Mouse (Mus musculus) midbrain, postnatal 0 days (tissue): ENCODE results near the gene Ugt1a6b. TPM values are rescaled to one million over a fixed set of nuclear protein-coding genes. Genes with fewer than 3 reads are reported as not detected.

ENCODE experiments used
- ATAC-seq: fragments of 200-750 bp; cut with Nextera tagmentation; 2 replicates; pipeline ENCODE4 v1.8.0; 2017; ENCODE audit warnings: moderate number of reproducible peaks, mild to moderate bottlenecking, moderate TSS enrichment, moderate library complexity; ENCODE audit not compliant: low FRiP score
- DNase-seq: peaks from one replicate; pipeline ENCODE4 v3.0.0-alpha.2; 2015; ENCODE audit warnings: low spot score
- H3K27ac ChIP-seq: fragments of 300-500 bp; sonication (generic); 2 replicates; pipeline ENCODE4 v1.5.1; 2014; ENCODE audit warnings: low read depth, mild to moderate bottlenecking, low read length, mixed read lengths
- H3K27me3 ChIP-seq: fragments of 300-500 bp; sonication (generic); 2 replicates; pipeline ENCODE4 v1.6.1; 2014; ENCODE audit warnings: low read length, control low read depth, mixed read lengths; ENCODE audit not compliant: insufficient read depth
- H3K36me3 ChIP-seq: fragments of 300-500 bp; sonication (generic); 2 replicates; pipeline ENCODE4 v1.6.1; 2014; ENCODE audit warnings: low read length, control low read depth, mixed read lengths; ENCODE audit not compliant: insufficient read depth
- H3K4me1 ChIP-seq: fragments of 300-500 bp; sonication (generic); 2 replicates; pipeline ENCODE4 v1.6.1; 2014; ENCODE audit warnings: mild to moderate bottlenecking, control low read depth, antibody characterized with exemption, low read length, mixed read lengths; ENCODE audit not compliant: insufficient read depth
- H3K4me2 ChIP-seq: fragments of 300-500 bp; sonication (generic); 2 replicates; pipeline ENCODE4 v1.6.1; 2014; ENCODE audit warnings: low read depth, mild to moderate bottlenecking, low read length, mixed read lengths; ENCODE audit not compliant: poor library complexity, severe bottlenecking
- H3K4me3 ChIP-seq: fragments of 300-500 bp; sonication (generic); 2 replicates; pipeline ENCODE4 v1.5.1; 2014; ENCODE audit warnings: low read depth, mild to moderate bottlenecking, low read length, moderate library complexity
- H3K9ac ChIP-seq: fragments of 300-500 bp; sonication (generic); replicated peaks from 2 replicates; pipeline ENCODE4 v1.6.1; 2014; ENCODE audit warnings: mild to moderate bottlenecking, low read length, moderate library complexity, mixed read lengths; ENCODE audit not compliant: poor library complexity, severe bottlenecking
- H3K9me3 ChIP-seq: fragments of 300-500 bp; sonication (generic); 2 replicates; pipeline ENCODE4 v1.6.1; 2016; ENCODE audit warnings: low read length, control low read depth
- CTCF ChIP-seq: IDR thresholded peaks from 2 replicates; pipeline ENCODE4 v1.5.1; 2016; ENCODE audit warnings: antibody characterized with exemption, mild to moderate bottlenecking
- WGBS: fragments of 180-500 bp; shearing (Covaris S2); extraction: QIAGEN DNeasy Blood & Tissue Kit; methylation state at CpG from one replicate; pipeline ENCODE4 v1.1.7; 2014; 5-methylcytosine and 5-hydroxymethylcytosine counted together
- polyA plus RNA-seq: library from polyadenylated mRNA; unstranded; fragments of >200 nt; fragmentation: Nextera tagmentation; extraction: Ambion mirVana; gene quantifications from 2 replicates; pipeline ENCODE4 v1.2.1, GENCODE M21; 2015
- total RNA-seq: library from RNA; depleted of rRNA; stranded (reverse); fragments of >200 nt; gene quantifications from 2 replicates; pipeline ENCODE4 v1.2.3, GENCODE M21; 2014

The Ugt1a6b gene
- total and polyA plus RNA-seq, 2 experiments from 2014 or later, result 1.9 TPM; not detected in 1

GRCm38 (mm10) chr1:88213061-88213460 lies 110.0 kb downstream of the Ugt1a6b start:
- whole genome bisulfite sequencing, result 78% methylated on average over 1 of the region's 1 CpGs
- Histone ChIP-seq H3K4me2 (no peak overlapping the region), H3K27me3 (no peaks in the 10 kb centered on the region), H3K4me1 (no peaks in the 10 kb centered on the region), H3K27ac (no peak overlapping the region), H3K9ac (no peak overlapping the region), H3K4me3 (no peak overlapping the region), H3K36me3 (no peaks in the 10 kb centered on the region), H3K9me3 (peaks cover 51% of the 10 kb centered on the region)
- DNase-seq, result peak; percentile 2
- no peak for ATAC-seq
- no peak for TF ChIP-seq CTCF

- Histone ChIP-seq H3K4me1 (no peaks in the 10 kb centered on the region), H3K27me3 (no peaks in the 10 kb centered on the region), H3K4me3 (no peak overlapping the region), H3K9ac (no peak overlapping the region), H3K9me3 (peaks cover 51% of the 10 kb centered on the region), H3K27ac (no peak overlapping the region), H3K4me2 (no peak overlapping the region), H3K36me3 (no peaks in the 10 kb centered on the region)
- TF ChIP-seq CTCF, result no peak
- WGBS, result 82% methylated on average over 2 of the region's 2 CpGs
- DNase-seq, result peak; percentile 24
- ATAC-seq, result peak; percentile 26; the same call in 1 of the 2 replicates
Measured at GRCm38 (mm10) chr1:88213766-88214461, 110.9 kb downstream of the Ugt1a6b start.

GRCm38 (mm10) chr1:88214462-88214952 lies 111.5 kb downstream of the Ugt1a6b start:
- H3K4me2 ChIP-seq, result no peak overlapping the region
- peaks cover 51% of the 10 kb centered on the region for H3K9me3 ChIP-seq
- TF ChIP-seq CTCF, result no peak
- H3K27me3 ChIP-seq, result no peaks in the 10 kb centered on the region
- H3K4me1 ChIP-seq, result no peaks in the 10 kb centered on the region
- H3K4me3 ChIP-seq, result no peak overlapping the region
- H3K9ac ChIP-seq, result no peak overlapping the region
- no peak overlapping the region for H3K27ac ChIP-seq
- ATAC-seq (peak; percentile 15), DNase-seq (peak; percentile 12)
- WGBS, result 78% methylated on average over 2 of the region's 2 CpGs
- no peaks in the 10 kb centered on the region for H3K36me3 ChIP-seq

GRCm38 (mm10) chr1:88215466-88216380 lies 112.7 kb downstream of the Ugt1a6b start:
- DNase-seq (peak; percentile 8), ATAC-seq (no peak)
- Histone ChIP-seq H3K36me3 (no peaks in the 10 kb centered on the region), H3K27me3 (no peaks in the 10 kb centered on the region), H3K27ac (no peak overlapping the region), H3K4me2 (no peak overlapping the region), H3K4me1 (no peaks in the 10 kb centered on the region), H3K4me3 (no peak overlapping the region), H3K9ac (no peak overlapping the region), H3K9me3 (peaks cover 48% of the 10 kb centered on the region)
- 69% methylated on average over 10 of the region's 10 CpGs for WGBS
- no peak for TF ChIP-seq CTCF

GRCm38 (mm10) chr1:88216551-88216950 lies 113.5 kb downstream of the Ugt1a6b start:
- no peak for TF ChIP-seq CTCF
- Histone ChIP-seq H3K27me3 (no peaks in the 10 kb centered on the region), H3K9me3 (peaks cover 45% of the 10 kb centered on the region), H3K36me3 (no peaks in the 10 kb centered on the region), H3K27ac (no peak overlapping the region), H3K9ac (no peak overlapping the region), H3K4me2 (no peak overlapping the region), H3K4me3 (no peak overlapping the region), H3K4me1 (no peaks in the 10 kb centered on the region)
- ATAC-seq, result no peak
- peak; percentile 2 for DNase-seq
- WGBS, result 56% methylated on average over 2 of the region's 2 CpGs
